Mouse (Mus musculus) C2C12 (cell line): ENCODE measurements around the gene Znrf3.

Experiments used
- CTCF ChIP-seq: IDR thresholded peaks from one replicate; pipeline ENCODE4 v1.5.1; 2011; ENCODE audit not compliant: control insufficient read depth, insufficient read depth, insufficient read length
- FOSL1 ChIP-seq: IDR thresholded peaks from one replicate; pipeline ENCODE4 v1.8.0; 2011; ENCODE audit warnings: mild to moderate bottlenecking, low read length; ENCODE audit not compliant: poor library complexity, insufficient read depth, severe bottlenecking
- MYOD1 ChIP-seq: IDR thresholded peaks from one replicate; pipeline ENCODE4 v1.6.1; 2011; ENCODE audit warnings: low read depth; ENCODE audit not compliant: control insufficient read depth, insufficient read length

- TF ChIP-seq CTCF, result no peak
- no peak for TF ChIP-seq MYOD1
- TF ChIP-seq FOSL1, result no peak
These were observed 18.3 kb downstream of the Znrf3 start for GRCm38 (mm10) chr11:5426317-5426716.
